Mouse (Mus musculus) frontal cortex, adult 2 months (tissue): Measurements from ENCODE around the gene Cklf. TPM values are rescaled to one million over a fixed set of nuclear protein-coding genes. Genes with fewer than 3 reads are reported as not detected.
"Not testable (repeated sequence)": the region's sequence is repeated elsewhere in the genome, so short reads cannot be mapped to it uniquely, and the experiment has no call there.

Experiments
- DNase-seq, 2 experiments: peaks; one replicate each; pipeline ENCODE4 v3.0.0; 2022; ENCODE audit warnings: low spot score in 1 of 2; ENCODE audit errors: extremely low spot score in 1 of 2
- polyA plus RNA-seq: library from polyadenylated mRNA; depleted of rRNA; stranded (reverse); fragments of >200 nt; gene quantifications from 2 replicates; pipeline ENCODE4 v1.2.3, GENCODE M21; 2012; rRNA removed

The Cklf gene
- polyA plus RNA-seq, 1 experiment = 13.1 TPM

DNA sequence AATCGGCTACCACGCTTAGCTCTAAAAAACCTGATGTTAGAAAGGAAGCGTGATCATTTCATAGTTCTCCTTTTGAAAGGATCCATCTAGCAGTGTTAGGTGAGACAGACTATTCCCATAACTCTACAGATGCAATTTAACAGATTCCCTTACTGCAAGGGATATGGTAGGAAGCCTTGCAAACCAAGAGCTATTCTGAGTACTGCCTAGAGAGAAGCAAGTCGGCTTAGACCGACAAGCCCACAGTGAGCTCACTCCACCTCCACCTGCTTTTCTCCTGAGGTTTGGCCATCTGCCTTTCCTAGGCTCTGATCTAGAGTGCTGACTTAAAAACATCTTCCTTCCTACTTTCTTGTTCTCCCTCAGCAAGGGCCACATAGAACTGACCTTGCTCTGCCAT lies 11.1 kb downstream of the Cklf start:
- not testable (repeated sequence) for DNase-seq

DNA sequence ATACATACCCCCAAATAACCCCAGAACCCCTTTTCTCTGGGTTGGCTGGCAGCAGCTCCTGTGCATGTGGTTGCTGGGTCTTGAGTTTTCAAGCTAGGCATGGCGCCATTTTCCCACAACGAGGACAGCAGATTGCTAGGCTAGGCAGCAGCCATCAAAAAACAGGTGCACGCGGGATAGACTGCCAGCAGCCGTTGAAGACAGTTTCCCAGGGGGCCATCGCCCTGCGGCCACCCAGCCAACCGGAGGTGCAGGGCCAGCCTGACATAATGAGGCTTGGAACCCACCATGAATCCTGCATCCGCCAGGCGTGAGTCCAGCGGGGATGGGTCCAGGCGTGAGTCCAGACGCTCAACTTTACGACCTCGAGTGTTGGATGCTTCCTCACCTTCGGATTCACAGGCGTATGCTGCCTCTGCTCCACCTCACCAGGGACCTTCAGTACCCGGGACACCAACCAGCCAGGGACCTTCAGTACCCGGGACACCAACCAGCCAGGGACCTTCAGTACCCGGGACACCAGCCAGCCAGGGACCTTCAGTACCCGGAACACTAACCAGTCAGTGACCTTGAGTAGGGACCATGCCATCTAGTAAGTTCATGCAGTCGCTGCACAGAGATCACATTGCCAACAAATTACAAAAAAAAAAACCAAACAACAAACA lies 13.7 kb downstream of the Cklf start:
- not testable (repeated sequence) for DNase-seq

DNA sequence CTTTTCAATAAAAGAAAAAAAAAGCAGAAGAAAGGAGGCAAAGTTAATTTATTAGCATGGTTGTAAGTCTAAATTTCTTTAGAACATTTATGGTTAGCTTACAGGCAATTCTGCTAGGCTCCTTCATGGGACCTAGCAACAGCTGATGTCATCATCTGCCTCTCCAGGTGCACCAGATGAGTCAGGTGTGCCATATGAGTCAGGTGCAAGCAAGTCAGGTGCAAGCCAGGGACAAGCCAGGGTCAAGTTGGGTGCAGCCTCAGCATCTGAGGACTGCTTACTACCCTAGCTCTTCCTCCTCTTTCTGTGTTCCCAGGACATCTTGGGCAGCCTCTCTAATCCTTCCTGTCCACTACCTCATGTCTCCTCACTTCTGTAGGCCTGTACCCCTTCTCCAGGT lies 17.7 kb downstream of the Cklf start:
- DNase-seq = no peak

DNA sequence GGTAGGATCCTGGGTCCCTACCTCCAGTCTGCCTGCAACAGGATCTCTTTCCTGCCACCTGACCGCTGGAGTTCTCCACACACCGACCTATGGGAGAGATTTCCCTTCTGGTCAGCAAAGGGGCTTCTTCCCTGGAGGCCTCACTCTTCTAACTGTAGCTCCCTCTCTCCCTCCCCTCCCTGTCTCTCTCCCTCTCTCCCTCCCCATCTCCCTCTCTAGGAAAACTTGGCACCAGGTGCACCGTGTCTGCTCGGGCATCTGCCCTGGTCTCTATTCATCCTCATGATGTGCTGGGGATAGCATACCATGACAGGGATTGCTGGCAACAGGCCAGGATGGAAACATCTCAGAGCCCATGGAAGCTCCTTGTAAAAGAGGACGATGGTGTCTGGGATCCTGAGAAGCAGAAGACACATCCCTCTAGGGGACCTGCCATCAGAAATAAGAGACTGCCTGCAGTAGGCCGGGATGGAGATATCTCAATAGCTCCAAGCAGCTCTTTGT lies 18.3 kb downstream of the Cklf start:
- no peak for DNase-seq

DNA sequence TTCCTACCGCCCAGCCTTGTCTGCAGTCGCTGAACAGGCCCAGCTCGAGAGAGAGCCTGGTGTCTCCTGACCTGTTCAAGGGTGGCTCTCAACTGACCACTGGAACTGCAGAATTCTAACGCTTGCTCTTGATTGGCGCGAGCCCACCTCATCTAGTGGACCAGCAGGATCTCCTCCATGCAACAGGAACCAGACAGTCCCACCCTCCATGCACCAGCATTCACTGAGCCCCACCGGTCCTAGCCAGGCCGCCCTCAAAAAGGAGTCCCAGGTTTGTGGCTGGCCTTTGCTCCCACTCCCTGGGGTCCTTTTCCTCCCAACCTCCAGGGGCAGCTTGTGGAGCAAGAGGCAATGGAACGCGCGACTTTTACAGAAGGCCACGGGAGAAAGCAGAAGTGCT lies 42.4 kb downstream of the Cklf start, which contains the start of gene Cmtm2a:
TSS of gene Cmtm2a (minus strand) at position 101 of the 400 bp plus-strand sequence.
- DNase-seq = not testable (repeated sequence)

DNA sequence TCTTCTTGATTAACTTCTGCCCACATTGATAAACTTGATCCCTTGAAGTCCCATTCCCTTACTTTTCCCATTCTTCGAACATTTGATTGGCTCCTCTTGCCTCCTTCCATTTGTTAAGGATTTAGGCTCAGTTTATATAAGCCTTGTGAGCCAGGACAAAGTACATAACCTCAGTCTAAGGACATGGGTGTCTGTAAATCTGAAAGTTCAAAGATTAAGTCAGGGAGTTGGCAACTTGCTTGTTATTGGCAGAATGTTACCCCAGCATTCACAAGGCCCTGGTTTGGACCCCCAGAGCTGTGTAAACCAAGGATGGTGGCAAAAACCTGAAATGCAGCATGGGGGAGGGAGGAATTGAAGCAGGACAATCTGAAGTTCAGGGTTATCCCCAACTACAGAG lies 43.7 kb downstream of the Cklf start:
- no peak for DNase-seq

DNA sequence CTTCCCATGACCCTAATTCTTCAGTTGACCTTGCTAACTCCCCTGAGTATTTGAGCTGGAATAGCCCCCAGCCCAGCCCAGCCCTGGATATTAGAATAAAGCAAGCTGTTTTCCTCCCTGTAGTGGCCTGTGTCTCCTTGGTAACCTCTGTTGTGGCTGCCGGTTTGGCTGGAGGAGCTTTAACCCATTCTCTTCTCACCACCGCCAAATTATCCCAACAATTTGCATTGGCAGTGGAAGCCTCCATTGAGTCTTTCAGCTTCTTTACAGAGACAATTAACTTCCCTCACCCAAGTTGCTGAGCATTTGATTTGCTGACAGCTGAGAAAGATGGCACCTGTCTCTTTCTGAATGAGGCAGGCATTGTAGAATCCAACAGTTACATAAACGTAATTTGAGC lies 50.9 kb downstream of the Cklf start:
- not testable (repeated sequence) for DNase-seq

DNA sequence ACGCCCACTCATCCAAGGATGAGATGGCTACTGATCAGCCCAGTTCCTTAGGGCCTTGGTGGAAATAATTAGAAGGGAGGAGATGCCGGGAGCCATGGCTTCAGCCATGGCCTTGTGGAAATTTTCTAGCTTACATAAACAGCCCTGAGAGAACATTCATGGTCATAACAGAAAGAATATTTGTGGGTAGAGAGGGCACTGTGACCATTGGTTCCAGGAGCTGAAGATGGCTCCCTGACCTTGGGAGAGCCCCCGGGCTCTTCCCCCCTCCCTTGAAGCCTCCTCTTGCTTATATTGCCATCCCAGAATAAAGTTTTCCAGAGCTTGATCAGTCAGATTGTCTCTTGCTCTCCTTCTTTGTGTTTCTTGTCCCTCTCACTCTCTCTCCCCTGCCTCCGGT lies 51.9 kb downstream of the Cklf start:
- not testable (repeated sequence) for DNase-seq

DNA sequence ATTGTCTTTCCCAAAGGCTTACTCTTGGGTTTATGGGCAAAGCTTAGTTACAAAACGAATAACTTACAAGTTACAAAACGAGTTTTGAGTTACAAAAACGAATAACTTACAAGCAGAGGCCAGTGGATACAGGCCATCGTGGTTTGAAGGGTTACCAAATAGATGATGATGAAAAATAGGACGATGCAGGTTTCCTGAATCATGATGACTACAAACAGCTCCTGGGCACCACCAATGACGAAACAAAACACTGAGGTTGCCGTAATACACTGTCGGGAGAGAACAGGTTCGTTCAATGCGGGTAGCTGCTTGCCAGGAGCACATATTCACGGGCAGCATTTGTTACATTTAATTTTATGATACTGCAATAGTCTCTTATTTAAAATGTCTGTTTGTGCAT lies 54.3 kb downstream of the Cklf start:
- DNase-seq = no peak

DNA sequence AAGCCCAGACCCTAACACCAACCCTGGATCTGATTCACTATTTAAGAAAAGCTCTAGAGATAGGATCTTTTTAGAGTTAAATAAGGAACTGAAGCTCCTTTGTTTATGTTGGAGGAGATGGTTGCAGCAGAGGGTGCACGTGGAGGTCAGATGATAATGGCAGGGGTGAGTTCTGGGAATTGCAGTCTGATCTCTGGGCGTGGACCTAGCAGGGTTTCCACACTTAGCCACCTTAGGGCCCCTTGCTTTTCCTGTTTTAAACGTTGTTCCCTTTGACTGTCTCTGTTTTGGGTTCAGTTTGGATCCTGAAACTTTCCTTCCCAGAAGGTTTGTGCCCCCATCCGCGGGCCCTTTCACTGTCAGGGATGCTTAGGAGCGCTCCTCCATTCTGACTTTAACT lies 57.7 kb downstream of the Cklf start:
- DNase-seq = not testable (repeated sequence)

DNA sequence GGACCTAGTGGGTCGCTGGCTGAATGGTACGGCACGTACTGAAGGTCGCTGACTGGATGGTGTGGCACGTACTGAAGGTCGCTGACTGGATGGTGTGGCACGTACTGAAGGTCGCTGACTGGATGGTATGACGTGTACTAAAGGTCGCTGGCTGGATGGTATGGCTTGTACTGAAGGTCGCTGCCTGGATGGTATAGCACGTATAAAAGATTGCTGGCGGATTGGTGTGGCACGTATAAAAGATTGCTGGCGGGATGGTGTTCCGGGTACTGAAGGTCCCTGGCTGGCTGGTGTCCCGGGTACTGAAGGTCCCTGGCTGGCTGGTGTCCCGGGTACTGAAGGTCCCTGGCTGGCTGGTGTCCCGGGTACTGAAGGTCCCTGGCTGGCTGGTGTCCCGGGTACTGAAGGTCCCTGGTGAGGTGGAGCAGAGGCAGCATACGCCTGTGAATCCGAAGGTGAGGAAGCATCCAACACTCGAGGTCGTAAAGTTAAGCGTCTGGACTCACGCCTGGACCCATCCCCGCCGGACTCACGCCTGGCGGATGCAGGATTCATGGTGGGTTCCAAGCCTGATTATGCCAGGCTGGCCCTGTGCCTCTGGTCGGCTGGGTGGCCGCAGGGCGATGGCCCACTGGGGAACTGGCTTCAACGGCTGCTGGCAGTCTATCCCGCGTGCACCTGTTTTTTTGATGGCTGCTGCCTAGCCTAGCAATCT lies 58.9 kb downstream of the Cklf start, which contains the start of the genes Gm45711 and Cmtm1:
TSS of gene Gm45711 (minus strand) at position 641 of the 715 bp plus-strand sequence.
TSS of gene Cmtm1 (minus strand) at position 705 of the 715 bp plus-strand sequence.
- not testable (repeated sequence) for DNase-seq

DNA sequence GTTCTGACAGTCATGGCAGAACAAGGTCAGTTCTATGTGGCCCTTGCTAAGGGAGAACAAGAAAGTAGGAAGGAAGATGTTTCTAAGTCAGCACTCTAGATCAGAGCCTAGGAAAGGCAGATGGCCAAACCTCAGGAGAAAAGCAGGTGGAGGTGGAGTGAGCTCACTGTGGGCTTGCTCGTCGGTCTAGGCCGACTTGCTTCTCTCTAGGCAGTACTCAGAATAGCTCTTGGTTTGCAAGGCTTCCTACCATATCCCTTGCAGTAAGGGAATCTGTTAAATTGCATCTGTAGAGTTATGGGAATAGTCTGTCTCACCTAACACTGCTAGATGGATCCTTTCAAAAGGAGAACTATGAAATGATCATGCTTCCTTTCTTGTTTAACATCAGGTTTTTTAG lies 61.4 kb downstream of the Cklf start:
- not testable (repeated sequence) for DNase-seq

DNA sequence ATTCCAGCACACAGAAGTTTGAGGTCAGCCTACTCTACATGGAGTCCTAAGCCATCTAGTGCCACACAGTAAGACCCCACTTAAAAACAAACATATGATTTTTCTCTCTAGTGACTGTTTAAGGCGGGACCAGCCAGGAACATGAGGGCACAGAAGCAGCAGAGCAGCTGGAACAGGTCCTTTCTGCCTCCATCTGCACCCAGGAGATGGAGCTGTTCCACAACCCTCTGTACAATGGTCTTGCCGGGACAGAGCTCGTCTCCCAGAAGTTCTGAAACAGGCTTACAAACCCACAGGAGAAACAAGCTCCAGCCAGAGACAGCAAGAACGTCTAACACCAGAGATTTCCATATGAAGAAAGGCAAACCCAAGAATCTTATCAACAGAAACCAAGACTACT lies 62.6 kb downstream of the Cklf start:
- peak in 1 of 2 experiments; percentile 18 for DNase-seq

Other genes with a start within 250 kb of the Cklf start
- 13.6 and 13.8 TPM in 2 replicates for gene Cdh5, start 149.2 kb upstream of the Cklf start, polyA plus RNA-seq
- gene Bean1, start 80.4 kb upstream of the Cklf start, polyA plus RNA-seq = 21.5 and 22.2 TPM in 2 replicates
- gene Tk2, start 2.3 kb upstream of the Cklf start, polyA plus RNA-seq = 40.6 and 42.8 TPM in 2 replicates
- not detected in 2 replicates for gene Cmtm2a, start 42.3 kb downstream of the Cklf start, polyA plus RNA-seq
- not detected in 2 replicates for gene Gm45711, start 59.2 kb downstream of the Cklf start, polyA plus RNA-seq
- gene Cmtm1, start 59.3 kb downstream of the Cklf start, polyA plus RNA-seq = not detected in 2 replicates
- not detected in 2 replicates for gene Gm11020, start 70.7 kb downstream of the Cklf start, polyA plus RNA-seq
- not detected in 2 replicates for gene Cmtm2b, start 71.4 kb downstream of the Cklf start, polyA plus RNA-seq
- gene Cmtm3, start 88.5 kb downstream of the Cklf start, polyA plus RNA-seq = 20.4 and 22.4 TPM in 2 replicates
- 40.0 and 43.8 TPM in 2 replicates for gene Cmtm4, start 144.9 kb downstream of the Cklf start, polyA plus RNA-seq
- 154 and 165 TPM in 2 replicates for gene Dync1li2, start 192.2 kb downstream of the Cklf start, polyA plus RNA-seq